Mouse (Mus musculus): ENCODE results near the gene Trappc6a. TPM values are rescaled to one million over a fixed set of nuclear protein-coding genes. Genes with fewer than 3 reads are reported as not detected.
A peak's percentile ranks its signal among the peaks of the same experiment; 100 is the strongest.

Trappc6a gene
- polyA plus RNA-seq, 1 experiment from 2014 or later: 108 TPM

DNA sequence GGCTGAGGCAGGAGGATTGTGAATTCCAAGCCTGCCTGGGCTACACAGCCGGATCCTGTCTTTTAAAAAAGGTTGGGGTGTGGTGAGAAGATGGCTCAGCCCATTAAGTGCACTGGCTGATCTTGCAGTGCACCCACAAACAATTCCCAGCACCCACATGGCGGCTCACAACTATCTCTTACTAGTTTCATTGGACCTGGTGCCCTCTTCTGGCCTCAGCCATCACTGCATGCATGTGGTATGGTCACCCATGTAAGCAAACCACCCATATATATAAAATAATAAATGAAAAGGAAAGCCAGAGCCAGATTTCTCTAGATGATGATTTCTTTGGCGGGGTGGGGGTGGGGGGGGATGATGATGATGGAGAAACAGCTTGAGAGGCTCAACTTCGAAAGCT, 56.3 kb downstream of the Trappc6a start:
- ATAC-seq (replicated peaks; ENCODE audit: low FRiP score): no peak
- H3K4me3 ChIP-seq (ENCODE audit: low read depth, low read length): no peak overlapping the region
- WGBS: 86% methylated on average over 4 of the region's 4 CpGs
- H3K4me1 ChIP-seq (replicated peaks; ENCODE audit: control insufficient read depth, insufficient read depth, low read length): peaks cover 32% of the 10 kb centered on the region
- no peaks in the 10 kb centered on the region; the same call in 1 of the 2 replicates for H3K9me3 ChIP-seq (ENCODE audit: control insufficient read depth, low read length)
- H3K27ac ChIP-seq (ENCODE audit: low read depth, low read length): peak overlapping the region; percentile 90
- peaks cover 29% of the 10 kb centered on the region for H3K36me3 ChIP-seq (ENCODE audit: control insufficient read depth, insufficient read depth, low read length)
- H3K27me3 ChIP-seq (replicated peaks; ENCODE audit: control insufficient read depth, insufficient read depth, low read length): no peaks in the 10 kb centered on the region
- H3K4me2 ChIP-seq: peak overlapping the region; percentile 98
- peak overlapping the region; percentile 5; the same call in 1 of the 2 replicates for H3K9ac ChIP-seq (ENCODE audit: low read depth, low read length)
- DNase-seq (ENCODE audit: low spot score): no peak

Other genes with a start within 250 kb of the Trappc6a start
- gene Vasp, start 236.6 kb upstream of the Trappc6a start, polyA plus RNA-seq (2014; fragmentation: Nextera tagmentation; extraction: Ambion mirVana): 85.9 and 87.5 TPM in 2 replicates
- gene Ppm1n, start 228.3 kb upstream of the Trappc6a start, polyA plus RNA-seq (2014; fragmentation: Nextera tagmentation; extraction: Ambion mirVana): not detected in 2 replicates
- 8.2 and 11.1 TPM in 2 replicates for gene Rtn2, start 225.8 kb upstream of the Trappc6a start, polyA plus RNA-seq (2014; fragmentation: Nextera tagmentation; extraction: Ambion mirVana)
- 0.07 TPM in 1 of 2 replicates, not detected in the other for gene Fosb, start 198.3 kb upstream of the Trappc6a start, polyA plus RNA-seq (2014; fragmentation: Nextera tagmentation; extraction: Ambion mirVana)
- 46.4 and 46.8 TPM in 2 replicates for gene Ercc1, start 163.6 kb upstream of the Trappc6a start, polyA plus RNA-seq (2014; fragmentation: Nextera tagmentation; extraction: Ambion mirVana)
- 28.7 and 30.2 TPM in 2 replicates for gene Cd3eap, start 148.9 kb upstream of the Trappc6a start, polyA plus RNA-seq (2014; fragmentation: Nextera tagmentation; extraction: Ambion mirVana)
- gene Ppp1r13l, start 148.6 kb upstream of the Trappc6a start, polyA plus RNA-seq (2014; fragmentation: Nextera tagmentation; extraction: Ambion mirVana): 3.9 and 4.2 TPM in 2 replicates
- 14.0 and 15.6 TPM in 2 replicates for gene Ercc2, start 126.4 kb upstream of the Trappc6a start, polyA plus RNA-seq (2014; fragmentation: Nextera tagmentation; extraction: Ambion mirVana)
- gene Klc3, start 104.3 kb upstream of the Trappc6a start, polyA plus RNA-seq (2014; fragmentation: Nextera tagmentation; extraction: Ambion mirVana): 0.71 and 0.99 TPM in 2 replicates
- 0.34 and 0.40 TPM in 2 replicates for gene Ckm, start 103.6 kb upstream of the Trappc6a start, polyA plus RNA-seq (2014; fragmentation: Nextera tagmentation; extraction: Ambion mirVana)
- gene Mark4, start 49.6 kb upstream of the Trappc6a start, polyA plus RNA-seq (2014; fragmentation: Nextera tagmentation; extraction: Ambion mirVana): 6.7 and 7.7 TPM in 2 replicates
- gene Exoc3l2, start 45.1 kb upstream of the Trappc6a start, polyA plus RNA-seq (2014; fragmentation: Nextera tagmentation; extraction: Ambion mirVana): 4.3 and 5.6 TPM in 2 replicates
- 2.0 and 2.1 TPM in 2 replicates for gene Bloc1s3, start within 50 bp of the Trappc6a start, polyA plus RNA-seq (2014; fragmentation: Nextera tagmentation; extraction: Ambion mirVana)
- gene Nkpd1, start 9.4 kb downstream of the Trappc6a start, polyA plus RNA-seq (2014; fragmentation: Nextera tagmentation; extraction: Ambion mirVana): not detected in 2 replicates
- gene Ppp1r37, start 54.7 kb downstream of the Trappc6a start, polyA plus RNA-seq (2014; fragmentation: Nextera tagmentation; extraction: Ambion mirVana): 2.9 and 3.1 TPM in 2 replicates
- gene Zfp296, start 68.9 kb downstream of the Trappc6a start, polyA plus RNA-seq (2014; fragmentation: Nextera tagmentation; extraction: Ambion mirVana): 2.3 and 2.4 TPM in 2 replicates
- gene Gemin7, start 69.2 kb downstream of the Trappc6a start, polyA plus RNA-seq (2014; fragmentation: Nextera tagmentation; extraction: Ambion mirVana): 133 and 142 TPM in 2 replicates
- 33.4 and 45.5 TPM in 2 replicates for gene Clasrp, start 96.1 kb downstream of the Trappc6a start, polyA plus RNA-seq (2014; fragmentation: Nextera tagmentation; extraction: Ambion mirVana)
- 2.0 and 2.3 TPM in 2 replicates for gene Relb, start 121.0 kb downstream of the Trappc6a start, polyA plus RNA-seq (2014; fragmentation: Nextera tagmentation; extraction: Ambion mirVana)
- 89.9 and 94.9 TPM in 2 replicates for gene Clptm1, start 156.6 kb downstream of the Trappc6a start, polyA plus RNA-seq (2014; fragmentation: Nextera tagmentation; extraction: Ambion mirVana)
- 235 and 244 TPM in 2 replicates for gene Apoc2, start 169.5 kb downstream of the Trappc6a start, polyA plus RNA-seq (2014; fragmentation: Nextera tagmentation; extraction: Ambion mirVana)
- not detected in 2 replicates for gene Gm44805, start 173.0 kb downstream of the Trappc6a start, polyA plus RNA-seq (2014; fragmentation: Nextera tagmentation; extraction: Ambion mirVana)
- 4.8 and 5.4 TPM in 2 replicates for gene Apoc4, start 173.1 kb downstream of the Trappc6a start, polyA plus RNA-seq (2014; fragmentation: Nextera tagmentation; extraction: Ambion mirVana)
- gene Apoc1, start 184.3 kb downstream of the Trappc6a start, polyA plus RNA-seq (2014; fragmentation: Nextera tagmentation; extraction: Ambion mirVana): 173 and 199 TPM in 2 replicates
- 1,439 and 1,470 TPM in 2 replicates for gene Apoe, start 190.8 kb downstream of the Trappc6a start, polyA plus RNA-seq (2014; fragmentation: Nextera tagmentation; extraction: Ambion mirVana)
- gene Tomm40, start 207.0 kb downstream of the Trappc6a start, polyA plus RNA-seq (2014; fragmentation: Nextera tagmentation; extraction: Ambion mirVana): 259 and 264 TPM in 2 replicates
- 55.9 and 58.4 TPM in 2 replicates for gene Nectin2, start 242.1 kb downstream of the Trappc6a start, polyA plus RNA-seq (2014; fragmentation: Nextera tagmentation; extraction: Ambion mirVana)

All from liver, embryonic 11.5 days (tissue).